Mouse (Mus musculus) neural tube, embryonic 11.5 days (tissue): ENCODE results near the gene Gm43191. TPM values are rescaled to one million over a fixed set of nuclear protein-coding genes. Genes with fewer than 3 reads are reported as not detected.

ENCODE experiments used
- ATAC-seq: fragments of 200-750 bp; cut with Nextera tagmentation; 2 replicates; pipeline ENCODE4 v1.8.0; 2017; ENCODE audit warnings: moderate number of reproducible peaks, mild to moderate bottlenecking, moderate TSS enrichment, moderate library complexity; ENCODE audit not compliant: insufficient read depth, low FRiP score, low TSS enrichment
- DNase-seq: peaks from one replicate; pipeline ENCODE4 v3.0.0-alpha.2; 2015; ENCODE audit warnings: low spot score
- H3K27ac ChIP-seq: fragments of 300-500 bp; sonication (generic); 2 replicates; pipeline ENCODE4 v1.5.1; 2014; ENCODE audit warnings: low read depth, mild to moderate bottlenecking, low read length
- H3K27me3 ChIP-seq: fragments of 300-500 bp; sonication (generic); 2 replicates; pipeline ENCODE4 v1.6.1; 2014; ENCODE audit warnings: mild to moderate bottlenecking, low read length, mixed read lengths; ENCODE audit not compliant: control insufficient read depth, insufficient read depth
- H3K36me3 ChIP-seq: fragments of 300-500 bp; sonication (generic); 2 replicates; pipeline ENCODE4 v1.6.1; 2014; ENCODE audit warnings: mild to moderate bottlenecking, low read length, moderate library complexity, mixed read lengths; ENCODE audit not compliant: control insufficient read depth, insufficient read depth
- H3K4me1 ChIP-seq: fragments of 300-500 bp; sonication (generic); 2 replicates; pipeline ENCODE4 v1.6.1; 2014; ENCODE audit warnings: low read length, mixed read lengths; ENCODE audit not compliant: control insufficient read depth, insufficient read depth
- H3K4me2 ChIP-seq: fragments of 300-500 bp; sonication (generic); 2 replicates; pipeline ENCODE4 v1.6.1; 2014; ENCODE audit warnings: low read depth, mild to moderate bottlenecking, moderate library complexity
- H3K4me3 ChIP-seq: fragments of 300-500 bp; sonication (generic); 2 replicates; pipeline ENCODE4 v1.5.1; 2014; ENCODE audit warnings: low read depth, low read length
- H3K9ac ChIP-seq: fragments of 300-500 bp; sonication (generic); 2 replicates; pipeline ENCODE4 v1.6.1; 2014; ENCODE audit warnings: mild to moderate bottlenecking, low read length
- H3K9me3 ChIP-seq: fragments of 300-500 bp; sonication (generic); 2 replicates; pipeline ENCODE4 v1.6.1; 2016; ENCODE audit warnings: low read length; ENCODE audit not compliant: control insufficient read depth
- WGBS: fragments of 180-500 bp; shearing (Covaris S2); extraction: QIAGEN DNeasy Blood & Tissue Kit; methylation state at CpG from one replicate; pipeline ENCODE4 v1.1.7; 2014; 5-methylcytosine and 5-hydroxymethylcytosine counted together
- polyA plus RNA-seq: library from polyadenylated mRNA; unstranded; fragments of >200 nt; fragmentation: Nextera tagmentation; extraction: Ambion mirVana; gene quantifications from 2 replicates; pipeline ENCODE4 v1.2.1, GENCODE M21; 2014

The Gm43191 gene
- polyA plus RNA-seq, 1 experiment from 2014 or later, result not detected

DNA sequence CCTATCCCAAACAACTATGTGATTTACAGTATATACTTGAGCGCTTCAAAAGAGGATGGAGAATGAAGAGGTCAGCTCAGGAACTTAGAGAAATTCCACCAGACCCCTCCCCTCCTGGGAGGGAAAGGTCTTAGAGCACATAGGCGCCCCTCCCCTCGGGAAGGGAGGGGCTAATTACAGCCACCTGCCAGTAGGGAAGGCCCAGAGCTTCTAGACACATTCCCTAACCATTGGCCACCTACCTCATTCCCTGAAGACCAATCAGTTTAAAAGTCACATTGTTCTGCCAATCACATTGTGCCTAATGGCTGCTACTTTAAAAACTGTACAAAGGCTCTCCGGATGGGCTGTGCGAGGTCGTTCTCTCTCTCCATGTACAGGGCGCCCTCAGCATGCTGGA lies 58.4 kb downstream of the Gm43191 start:
- Histone ChIP-seq H3K27ac (no peak overlapping the region), H3K4me2 (no peak overlapping the region), H3K4me1 (no peaks in the 10 kb centered on the region), H3K27me3 (no peaks in the 10 kb centered on the region), H3K9me3 (no peaks in the 10 kb centered on the region), H3K36me3 (peaks cover 8% of the 10 kb centered on the region), H3K9ac (no peak overlapping the region), H3K4me3 (no peak overlapping the region)
- ATAC-seq, result no peak
- no peak for DNase-seq
- WGBS, result 93% methylated on average over 7 of the region's 7 CpGs

DNA sequence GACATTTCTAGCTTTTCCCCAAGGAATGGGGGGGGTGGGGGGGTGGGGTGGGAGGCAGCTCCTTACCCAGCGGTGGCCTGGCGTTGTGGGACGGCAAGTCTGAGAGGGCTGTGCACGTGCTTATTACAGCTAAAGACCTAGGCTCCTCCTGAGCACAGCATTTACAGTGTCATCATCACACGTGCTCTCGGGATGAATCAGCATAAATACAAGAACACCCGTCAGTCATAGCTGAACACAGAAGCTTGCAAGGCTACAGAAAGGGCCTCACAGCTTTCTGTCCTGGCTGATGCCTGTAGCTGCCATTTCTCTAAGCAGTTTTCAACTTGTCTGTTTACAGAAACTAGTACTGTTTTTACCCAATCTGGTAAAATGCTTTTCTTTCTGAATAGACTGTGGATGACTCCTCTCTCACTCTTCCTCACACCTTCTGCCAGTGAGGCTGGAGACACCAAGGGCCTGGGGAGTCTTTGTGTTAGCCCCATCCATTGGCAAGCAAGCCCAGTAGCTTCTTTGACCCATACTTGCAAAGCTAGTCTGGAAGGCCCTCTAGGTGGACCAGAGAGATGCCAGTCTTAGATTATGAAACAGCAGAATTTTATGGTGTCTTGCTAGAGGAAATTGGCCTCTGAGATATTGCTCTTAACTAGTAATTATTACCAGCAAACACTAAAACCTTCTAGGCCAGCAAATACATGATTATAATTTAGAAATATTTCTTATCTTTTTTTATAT lies 60.3 kb downstream of the Gm43191 start:
- Histone ChIP-seq H3K4me2 (no peak overlapping the region), H3K27me3 (no peaks in the 10 kb centered on the region), H3K4me3 (no peak overlapping the region), H3K4me1 (no peaks in the 10 kb centered on the region), H3K36me3 (peaks cover 8% of the 10 kb centered on the region), H3K9ac (no peak overlapping the region), H3K9me3 (no peaks in the 10 kb centered on the region), H3K27ac (no peak overlapping the region)
- 97% methylated on average over 7 of the region's 7 CpGs for WGBS
- no peak for ATAC-seq
- DNase-seq, result no peak

DNA sequence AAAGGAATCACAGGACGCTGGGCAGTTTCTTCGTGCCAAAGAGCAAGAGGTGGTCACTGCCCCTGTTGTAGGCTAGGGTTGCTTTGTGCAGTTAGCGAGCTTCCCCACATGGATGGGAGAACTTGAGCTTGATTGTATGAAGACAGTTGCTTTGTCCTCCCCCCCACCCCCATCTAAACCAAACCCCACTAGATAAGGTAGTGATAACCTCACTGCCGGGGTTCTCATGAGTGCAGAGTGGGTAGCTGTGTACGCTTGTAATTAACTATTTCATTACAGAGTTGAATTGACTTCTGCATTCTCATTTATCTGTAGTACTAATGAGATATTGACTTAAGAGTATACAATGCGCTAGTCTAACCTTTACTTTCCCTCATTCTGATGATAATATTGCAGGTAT lies 62.2 kb downstream of the Gm43191 start:
- WGBS, result 90% methylated on average over 6 of the region's 6 CpGs
- Histone ChIP-seq H3K36me3 (peaks cover 10% of the 10 kb centered on the region), H3K27me3 (no peaks in the 10 kb centered on the region)

DNA sequence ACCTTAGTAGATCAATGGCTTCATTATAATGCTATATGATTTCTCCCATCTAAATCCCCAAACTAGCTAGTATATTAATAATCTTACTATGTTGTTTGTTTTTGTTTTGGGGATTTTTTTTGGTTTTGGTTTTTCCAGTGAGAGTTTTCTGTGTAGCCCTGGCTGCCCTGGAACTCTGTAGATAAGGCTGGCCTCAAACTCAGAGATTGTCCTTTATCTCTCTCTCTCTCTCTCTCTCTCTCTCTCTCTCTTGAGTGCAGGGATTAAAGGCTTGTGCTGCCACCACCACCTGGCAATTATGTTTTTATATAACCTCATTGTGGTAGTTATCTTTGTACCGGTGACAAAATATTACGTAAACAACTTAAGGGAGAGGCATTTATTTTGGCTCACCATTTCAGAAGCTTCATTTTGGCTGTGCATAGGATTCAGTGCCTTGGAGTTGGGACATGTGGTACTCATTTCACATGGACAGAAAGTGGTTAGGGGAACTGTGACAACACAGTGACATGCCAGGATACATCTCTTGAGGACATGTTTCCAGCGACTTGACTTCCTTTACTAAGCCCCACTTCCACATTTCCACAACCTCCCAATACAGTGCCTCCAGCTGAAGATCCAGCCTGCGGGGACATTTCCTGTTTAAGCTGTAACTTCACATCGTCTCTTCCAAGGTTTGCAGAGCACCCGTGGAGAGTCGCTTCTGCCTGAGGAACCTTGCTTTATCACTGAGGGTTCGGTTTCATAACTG lies 65.6 kb downstream of the Gm43191 start:
- Histone ChIP-seq H3K27ac (no peak overlapping the region), H3K36me3 (peaks cover 4% of the 10 kb centered on the region), H3K9me3 (no peaks in the 10 kb centered on the region), H3K4me1 (no peaks in the 10 kb centered on the region), H3K9ac (no peak overlapping the region), H3K27me3 (no peaks in the 10 kb centered on the region), H3K4me3 (no peak overlapping the region), H3K4me2 (no peak overlapping the region)
- WGBS, result 92% methylated on average over 8 of the region's 8 CpGs
- no peak for ATAC-seq
- DNase-seq, result no peak

More for the DNA sequence above, 62.2 kb downstream of the Gm43191 start:
- Histone ChIP-seq H3K4me3 (no peak overlapping the region), H3K9ac (no peak overlapping the region), H3K4me2 (no peak overlapping the region), H3K9me3 (no peaks in the 10 kb centered on the region), H3K27ac (no peak overlapping the region), H3K4me1 (no peaks in the 10 kb centered on the region)
- no peak for DNase-seq
- no peak for ATAC-seq

DNA sequence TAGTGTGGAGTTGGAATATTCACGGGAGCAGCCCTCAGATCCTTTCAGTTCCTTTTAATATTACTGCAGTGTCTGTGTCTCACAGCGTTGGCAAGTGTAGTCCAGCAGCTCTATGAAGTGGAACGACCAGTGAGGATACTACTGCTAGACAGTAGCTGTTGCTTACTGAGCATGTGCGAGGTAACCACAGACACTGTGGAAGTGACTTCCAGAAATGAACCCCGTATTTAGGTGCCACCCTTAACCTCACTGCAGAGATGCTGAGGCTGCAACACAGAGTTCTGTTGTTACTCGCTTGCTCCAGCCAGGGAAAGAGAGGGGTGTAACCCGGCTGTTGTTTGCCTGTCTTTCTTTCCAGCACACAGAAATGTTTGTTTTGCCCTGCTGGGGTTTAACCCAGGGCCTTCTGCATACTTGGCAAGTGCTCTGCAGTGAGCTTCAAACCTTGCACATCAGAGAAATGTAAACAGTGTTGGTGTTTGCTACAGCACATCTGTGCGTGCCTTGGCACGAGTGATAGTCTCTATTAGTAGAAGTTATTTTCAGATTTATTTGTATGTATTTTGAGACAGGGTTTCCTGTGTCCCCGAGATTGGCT lies 66.7 kb downstream of the Gm43191 start, which contains the start of gene Trmt13:
TSS of gene Trmt13 (minus strand) at position 293 of the 598 bp plus-strand sequence.
- Histone ChIP-seq H3K27ac (no peak within 1 kb of the TSS), H3K4me2 (no peak within 1 kb of the TSS), H3K4me1 (no peaks in the 10 kb centered on the region), H3K9me3 (no peaks in the 10 kb centered on the region), H3K36me3 (peaks cover 4% of the 10 kb centered on the region), H3K4me3 (no peak within 1 kb of the TSS), H3K27me3 (no peaks in the 10 kb centered on the region), H3K9ac (no peak within 1 kb of the TSS)
- DNase-seq (no peak), ATAC-seq (no peak)
- WGBS, result 86% methylated on average over 10 of the region's 10 CpGs

DNA sequence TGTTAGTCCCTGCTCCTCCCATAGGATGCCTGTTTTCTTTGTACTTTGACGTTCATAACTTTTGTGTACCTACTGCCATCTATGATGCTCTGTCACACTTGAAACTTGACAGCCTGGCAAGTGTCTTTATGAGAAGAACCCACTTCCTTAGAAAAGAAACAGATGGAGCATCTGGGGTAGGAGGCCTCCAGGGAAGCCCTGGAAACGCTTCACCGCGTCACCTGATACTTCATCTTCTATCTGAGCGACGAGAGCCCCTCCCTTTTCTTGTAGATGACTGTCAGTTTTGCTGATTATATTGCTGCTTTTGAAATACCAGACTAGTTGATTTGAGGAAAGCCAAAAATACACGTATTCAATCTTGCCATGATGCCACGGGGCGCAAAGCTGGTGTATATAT lies 76.5 kb downstream of the Gm43191 start:
- Histone ChIP-seq H3K36me3 (no peaks in the 10 kb centered on the region), H3K27me3 (no peaks in the 10 kb centered on the region), H3K4me2 (no peak overlapping the region), H3K4me1 (no peaks in the 10 kb centered on the region), H3K27ac (no peak overlapping the region), H3K4me3 (no peak overlapping the region), H3K9ac (no peak overlapping the region), H3K9me3 (no peaks in the 10 kb centered on the region)
- 82% methylated on average over 9 of the region's 9 CpGs for WGBS
- no peak for DNase-seq
- ATAC-seq, result no peak

DNA sequence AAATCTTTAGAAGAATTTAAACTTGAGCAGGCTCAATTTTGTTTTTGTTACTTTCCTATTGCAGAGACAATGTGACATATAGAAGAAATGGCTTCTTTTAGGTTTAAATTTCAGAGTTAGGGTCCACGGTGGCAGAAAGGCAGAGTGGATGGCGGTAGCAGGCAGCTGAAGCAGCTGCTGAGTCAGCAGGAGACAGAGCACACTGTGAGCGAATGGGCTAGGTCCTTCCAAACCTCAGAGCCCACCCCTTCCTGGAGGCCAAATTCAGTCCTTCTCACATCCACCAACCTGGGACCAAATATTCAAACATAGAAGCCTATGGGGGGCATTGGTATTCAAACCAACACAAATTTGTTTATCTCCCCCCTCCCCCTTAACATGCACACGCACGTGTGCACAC lies 79.3 kb downstream of the Gm43191 start:
- H3K27ac ChIP-seq, result no peak overlapping the region
- no peaks in the 10 kb centered on the region for H3K27me3 ChIP-seq

DNA sequence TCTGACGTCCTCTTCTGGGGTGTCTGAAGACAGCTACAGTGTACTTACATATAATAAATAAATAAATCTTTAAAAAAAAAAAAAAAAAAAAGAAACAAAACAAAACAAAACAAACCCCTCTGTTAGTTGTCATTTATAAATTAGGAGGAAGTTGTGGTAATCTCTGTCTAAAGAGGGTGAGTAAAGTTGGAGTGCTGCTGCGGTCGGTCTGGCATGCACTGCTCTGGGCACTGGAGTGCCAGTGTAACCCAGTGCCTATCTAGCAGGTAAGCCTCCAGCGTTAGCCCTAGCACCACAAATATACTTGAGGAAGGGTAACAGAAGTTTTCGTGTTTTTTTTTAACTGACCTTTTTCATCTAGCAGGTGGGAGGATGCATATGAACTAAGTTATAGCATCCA lies 80.1 kb downstream of the Gm43191 start:
- WGBS, result 89% methylated on average over 5 of the region's 5 CpGs
- H3K27ac ChIP-seq, result no peak overlapping the region
- no peak overlapping the region for H3K4me3 ChIP-seq
- H3K27me3 ChIP-seq, result no peaks in the 10 kb centered on the region
- H3K9ac ChIP-seq, result no peak overlapping the region
- no peaks in the 10 kb centered on the region for H3K9me3 ChIP-seq
- DNase-seq (no peak), ATAC-seq (no peak)
- no peak overlapping the region for H3K4me2 ChIP-seq
- no peaks in the 10 kb centered on the region for H3K4me1 ChIP-seq
- H3K36me3 ChIP-seq, result no peaks in the 10 kb centered on the region

More for the DNA sequence above, 79.3 kb downstream of the Gm43191 start:
- Histone ChIP-seq H3K4me2 (no peak overlapping the region), H3K4me3 (no peak overlapping the region), H3K36me3 (no peaks in the 10 kb centered on the region), H3K9me3 (no peaks in the 10 kb centered on the region), H3K4me1 (no peaks in the 10 kb centered on the region), H3K9ac (no peak overlapping the region)
- WGBS, result 99% methylated on average over 5 of the region's 5 CpGs
- DNase-seq, result no peak
- ATAC-seq, result no peak
